Mouse (Mus musculus) kidney, embryonic 14.5 days (tissue): Measurements from ENCODE around the gene Prr14. TPM values are rescaled to one million over a fixed set of nuclear protein-coding genes. Genes with fewer than 3 reads are reported as not detected.
"Not testable (repeated sequence)": the region's sequence is repeated elsewhere in the genome, so short reads cannot be mapped to it uniquely, and the experiment has no call there.

ENCODE experiments used
- ATAC-seq: fragments of 200-750 bp; cut with Nextera tagmentation; 2 replicates; pipeline ENCODE4 v1.8.0; 2017; ENCODE audit warnings: moderate number of reproducible peaks, mild to moderate bottlenecking, moderate TSS enrichment, moderate library complexity; ENCODE audit not compliant: low FRiP score, low TSS enrichment
- H3K27ac ChIP-seq: fragments of 300-500 bp; sonication (generic); 2 replicates; pipeline ENCODE4 v1.5.1; 2014; ENCODE audit warnings: low read depth, mild to moderate bottlenecking, low read length, moderate library complexity, mixed read lengths
- H3K27me3 ChIP-seq: fragments of 300-500 bp; sonication (generic); 2 replicates; pipeline ENCODE4 v1.6.1; 2014; ENCODE audit warnings: mild to moderate bottlenecking, low read length; ENCODE audit not compliant: control insufficient read depth, insufficient read depth
- H3K36me3 ChIP-seq: fragments of 300-500 bp; sonication (generic); 2 replicates; pipeline ENCODE4 v1.6.1; 2014; ENCODE audit warnings: low read length, mixed read lengths; ENCODE audit not compliant: control insufficient read depth, insufficient read depth
- H3K4me1 ChIP-seq: fragments of 300-500 bp; sonication (generic); 2 replicates; pipeline ENCODE4 v1.6.1; 2014; ENCODE audit warnings: low read length, mixed read lengths; ENCODE audit not compliant: control insufficient read depth, insufficient read depth
- H3K4me2 ChIP-seq: fragments of 300-500 bp; sonication (generic); replicated peaks from 2 replicates; pipeline ENCODE4 v1.6.1; 2014; ENCODE audit warnings: low read depth, mild to moderate bottlenecking, low read length
- H3K4me3 ChIP-seq: fragments of 300-500 bp; sonication (generic); 2 replicates; pipeline ENCODE4 v1.5.1; 2014; ENCODE audit warnings: mild to moderate bottlenecking, low read length
- H3K9ac ChIP-seq: fragments of 300-500 bp; sonication (generic); 2 replicates; pipeline ENCODE4 v1.6.1; 2014; ENCODE audit warnings: low read depth, mild to moderate bottlenecking, low read length, moderate library complexity
- H3K9me3 ChIP-seq: fragments of 300-500 bp; sonication (generic); 2 replicates; pipeline ENCODE4 v1.6.1; 2016; ENCODE audit warnings: low read length; ENCODE audit not compliant: control insufficient read depth
- WGBS: fragments of 180-500 bp; shearing (Covaris S2); extraction: QIAGEN DNeasy Blood & Tissue Kit; methylation state at CpG from one replicate; pipeline ENCODE4 v1.1.7; 2014; 5-methylcytosine and 5-hydroxymethylcytosine counted together
- polyA plus RNA-seq: library from polyadenylated mRNA; unstranded; fragments of >200 nt; fragmentation: Nextera tagmentation; extraction: Ambion mirVana; gene quantifications from 2 replicates; pipeline ENCODE4 v1.2.1, GENCODE M21; 2014

Prr14 gene
- polyA plus RNA-seq, 1 experiment from 2014 or later: 48.4 TPM

DNA sequence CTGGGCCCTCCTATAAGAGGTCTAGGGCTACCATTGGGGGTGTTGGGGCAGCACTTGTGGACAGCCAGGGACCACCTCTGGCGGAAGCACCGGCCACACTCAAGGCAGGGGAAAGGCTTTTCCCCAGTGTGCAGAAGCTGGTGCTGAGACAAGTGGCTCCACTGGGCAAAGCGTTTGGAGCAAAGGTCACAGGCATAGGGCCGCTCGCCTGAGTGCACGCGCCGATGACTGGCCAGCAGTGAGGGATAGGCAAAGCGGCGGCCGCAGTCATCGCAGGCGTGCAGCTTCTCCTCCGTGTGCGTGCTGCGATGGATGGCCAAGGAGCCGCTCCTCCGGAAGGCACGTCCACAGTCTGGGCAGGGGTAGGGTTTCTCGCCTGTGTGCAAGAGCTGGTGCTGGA, 15.4 kb upstream of the Prr14 start:
- no peak overlapping the region for H3K9ac ChIP-seq
- no peaks in the 10 kb centered on the region for H3K9me3 ChIP-seq
- ATAC-seq: no peak
- H3K27me3 ChIP-seq: no peaks in the 10 kb centered on the region
- H3K36me3 ChIP-seq: peaks cover 40% of the 10 kb centered on the region
- no peak overlapping the region for H3K4me3 ChIP-seq
- WGBS: 93% methylated on average over 20 of the region's 20 CpGs
- no peak overlapping the region for H3K27ac ChIP-seq
- H3K4me1 ChIP-seq: 0 out of 2 replicates have a peak, but pooled peaks cover 2% of the 10 kb centered on the region
- H3K4me2 ChIP-seq: no peak overlapping the region

DNA sequence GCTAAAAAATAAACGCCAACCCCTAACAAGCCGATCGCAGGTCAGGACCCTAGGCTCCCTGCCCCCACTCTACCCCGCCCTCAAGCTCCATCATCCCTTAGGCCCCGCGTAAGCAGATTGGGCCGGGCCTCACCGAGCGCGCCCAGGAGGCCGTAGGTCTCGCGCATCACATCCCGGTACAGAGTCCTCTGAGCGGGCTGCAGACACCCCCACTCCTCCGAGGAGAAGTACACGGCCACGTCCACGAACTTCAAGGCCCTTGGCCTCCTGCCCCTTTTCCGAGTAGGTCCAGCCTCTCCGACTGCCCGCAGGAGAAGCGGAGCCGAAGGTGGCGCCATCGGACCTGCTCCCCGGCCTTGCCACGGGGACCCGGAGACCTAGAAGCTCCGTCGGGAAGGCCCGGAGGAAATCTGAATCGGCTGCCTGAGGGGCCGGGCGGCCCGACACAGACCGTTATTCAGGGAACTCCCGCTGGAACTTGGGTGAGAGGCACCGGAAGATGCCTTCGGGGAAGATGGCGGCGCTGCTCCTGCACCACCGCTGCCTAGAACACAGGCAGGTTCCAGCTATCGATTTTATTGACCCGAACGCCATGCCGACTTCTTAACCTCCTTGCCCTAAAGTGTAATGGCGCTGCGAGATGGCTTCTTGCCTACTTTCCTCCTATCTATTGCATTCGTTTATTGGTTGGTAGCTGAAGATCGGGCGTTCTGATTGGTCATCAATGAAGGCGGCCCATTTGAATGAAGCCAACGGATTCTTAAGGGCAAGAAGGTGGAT, 10.7 kb upstream of the Prr14 start, which contains the start of gene Zfp689:
Gene Zfp689, minus strand, starts transcription at position 638 of the 780 bp plus-strand sequence.
- peak; percentile 92 for ATAC-seq
- Histone ChIP-seq H3K4me1 (peaks cover 14% of the 10 kb centered on the region), H3K27ac (peak within 1 kb of the TSS; percentile 90), H3K36me3 (peaks cover 32% of the 10 kb centered on the region), H3K9me3 (no peaks in the 10 kb centered on the region), H3K4me3 (peak within 1 kb of the TSS; percentile 76), H3K4me2 (peak within 1 kb of the TSS; percentile 76), H3K27me3 (no peaks in the 10 kb centered on the region), H3K9ac (peak within 1 kb of the TSS; percentile 89)
- under 1% methylated on average over 54 of the region's 54 CpGs for WGBS

DNA sequence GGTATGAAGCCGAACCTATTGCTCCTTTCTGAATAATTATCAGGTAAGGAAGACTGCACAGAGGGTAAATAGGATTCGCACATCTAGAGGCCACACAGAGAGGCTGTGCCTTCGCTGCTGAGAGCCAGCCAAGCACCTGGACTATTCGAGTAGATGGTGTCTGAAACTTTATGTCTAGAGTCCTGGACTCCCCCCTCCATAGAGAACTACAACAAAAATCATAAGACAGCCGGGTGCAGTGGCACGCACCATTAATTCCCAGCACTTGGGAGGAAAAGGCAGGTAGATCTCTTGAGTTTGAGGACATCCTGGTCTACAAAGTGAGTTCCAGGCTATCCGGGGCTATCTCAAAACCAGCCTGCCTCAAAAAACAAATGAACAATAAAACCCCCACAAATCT, 9.4 kb upstream of the Prr14 start:
- Histone ChIP-seq H3K4me3 (peak overlapping the region; percentile 76), H3K36me3 (peaks cover 24% of the 10 kb centered on the region), H3K4me2 (peak overlapping the region; percentile 76), H3K9ac (peak overlapping the region; percentile 89), H3K4me1 (peaks cover 14% of the 10 kb centered on the region), H3K27me3 (no peaks in the 10 kb centered on the region), H3K27ac (no peak overlapping the region), H3K9me3 (no peaks in the 10 kb centered on the region)
- ATAC-seq: no peak
- 72% methylated on average over 7 of the region's 7 CpGs for WGBS

DNA sequence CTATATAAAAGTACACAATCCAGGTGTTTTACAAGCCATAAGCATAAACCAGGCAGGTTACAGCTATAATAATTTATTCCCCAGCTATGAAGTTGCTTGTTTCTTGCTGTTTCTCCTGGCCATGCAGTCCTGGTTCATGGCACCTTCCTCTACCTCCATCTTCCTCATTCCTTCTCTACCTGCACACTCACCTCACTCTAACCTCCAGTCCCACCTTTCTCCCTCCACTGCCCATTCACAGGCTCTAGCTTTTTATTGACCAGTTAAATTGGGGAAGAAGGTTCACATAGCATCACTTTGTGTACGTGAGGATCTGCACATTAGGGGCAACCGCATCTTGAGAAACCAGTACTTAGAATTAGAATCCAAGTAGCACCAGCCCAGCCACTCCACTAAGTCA, 6.4 kb upstream of the Prr14 start:
- no peak for ATAC-seq
- peaks cover 30% of the 10 kb centered on the region for H3K36me3 ChIP-seq
- WGBS: 98% methylated on average over 2 of the region's 2 CpGs

DNA sequence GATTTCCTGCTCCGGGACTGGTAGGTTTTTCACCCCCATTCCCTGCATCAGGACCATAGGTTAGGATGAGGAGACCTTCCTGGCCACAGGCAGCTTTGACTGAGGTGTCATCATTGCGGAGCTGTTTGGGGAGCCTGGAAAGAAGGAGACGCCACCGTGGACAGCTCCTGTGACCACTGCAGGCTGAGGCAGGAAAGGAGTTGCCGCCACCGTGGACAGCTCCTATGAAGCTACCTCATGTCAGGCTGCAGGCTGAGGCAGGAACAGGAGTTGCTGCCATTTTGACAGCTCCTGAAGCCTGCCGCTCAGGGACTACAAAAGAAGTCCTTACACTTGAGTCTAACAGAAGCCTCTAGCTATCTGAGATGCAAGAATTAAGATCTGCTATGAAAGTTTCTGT, 4.5 kb upstream of the Prr14 start:
- no peaks in the 10 kb centered on the region for H3K27me3 ChIP-seq
- H3K4me3 ChIP-seq: no peak overlapping the region
- H3K4me2 ChIP-seq: no peak overlapping the region
- no peak for ATAC-seq
- H3K9ac ChIP-seq: no peak overlapping the region
- no peak overlapping the region for H3K27ac ChIP-seq
- WGBS: 95% methylated on average over 7 of the region's 7 CpGs
- peaks cover 8% of the 10 kb centered on the region for H3K4me1 ChIP-seq
- H3K9me3 ChIP-seq: no peaks in the 10 kb centered on the region
- H3K36me3 ChIP-seq: peaks cover 36% of the 10 kb centered on the region

More for the DNA sequence above, 6.4 kb upstream of the Prr14 start:
- no peak overlapping the region for H3K27ac ChIP-seq
- no peaks in the 10 kb centered on the region for H3K9me3 ChIP-seq
- H3K27me3 ChIP-seq: no peaks in the 10 kb centered on the region
- H3K4me2 ChIP-seq: no peak overlapping the region
- no peak overlapping the region for H3K4me3 ChIP-seq
- H3K9ac ChIP-seq: no peak overlapping the region
- peaks cover 14% of the 10 kb centered on the region for H3K4me1 ChIP-seq

DNA sequence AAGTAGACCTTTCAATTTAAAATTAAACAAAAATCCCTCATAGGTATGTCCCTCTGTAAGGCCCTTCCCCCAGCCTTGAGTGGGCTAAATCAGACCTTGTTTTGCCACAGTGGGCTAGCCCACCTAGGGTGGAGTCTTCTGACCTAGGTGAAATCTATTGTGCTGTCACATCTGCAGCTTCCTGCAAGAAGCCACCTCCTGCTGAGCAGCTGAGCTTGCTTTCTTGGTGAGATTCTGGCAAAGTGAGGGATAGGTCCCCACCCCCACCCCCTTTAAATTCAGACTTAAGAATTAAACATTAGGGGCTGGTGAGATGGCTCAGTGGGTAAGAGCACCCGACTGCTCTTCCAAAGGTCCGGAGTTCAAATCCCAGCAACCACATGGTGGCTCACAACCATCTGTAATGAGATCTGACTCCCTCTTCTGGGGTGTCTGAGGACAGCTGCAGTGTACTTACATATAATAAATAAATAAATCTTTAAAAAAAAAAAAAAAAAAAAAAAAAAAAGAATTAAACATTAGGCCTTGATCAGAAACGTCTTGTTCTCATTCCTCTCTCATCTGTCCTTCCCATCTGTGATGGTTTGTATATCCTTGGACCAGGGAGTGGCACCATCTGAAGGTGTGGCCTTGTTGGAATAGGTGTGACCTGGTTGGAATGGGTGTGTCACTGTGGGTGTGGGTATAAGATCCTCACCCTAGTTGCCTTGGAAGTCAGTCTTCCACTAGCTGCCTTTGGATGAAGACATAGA, 864 bp upstream of the Prr14 start:
- H3K36me3 ChIP-seq: peaks cover 42% of the 10 kb centered on the region
- ATAC-seq, H3K27ac ChIP-seq, H3K4me2 ChIP-seq, H3K27me3 ChIP-seq, H3K4me3 ChIP-seq, H3K9ac ChIP-seq, H3K4me1 ChIP-seq, H3K9me3 ChIP-seq: not testable (repeated sequence)
- 91% methylated on average over 3 of the region's 3 CpGs for WGBS

DNA sequence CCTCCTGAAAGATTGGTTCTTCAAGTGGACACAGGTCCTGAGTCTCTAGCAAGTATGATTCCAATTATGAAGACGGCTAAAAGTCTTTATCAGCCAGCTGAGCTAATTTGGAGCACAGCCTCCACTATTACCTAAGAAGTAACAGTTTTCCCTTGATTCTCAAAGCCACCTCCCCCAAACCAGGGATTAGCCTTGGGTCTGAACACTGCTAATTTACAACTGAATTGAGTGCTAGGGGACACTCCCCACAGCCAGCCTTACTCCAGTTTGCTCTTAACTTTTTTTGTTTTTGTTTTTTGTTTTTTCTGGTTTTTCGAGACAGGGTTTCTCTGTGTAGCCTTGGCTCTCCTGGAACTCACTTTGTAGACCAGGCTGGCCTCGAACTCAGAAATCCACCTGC, 5.8 kb downstream of the Prr14 start:
- peaks cover 26% of the 10 kb centered on the region for H3K36me3 ChIP-seq
- WGBS: 91% methylated on average over 3 of the region's 3 CpGs

DNA sequence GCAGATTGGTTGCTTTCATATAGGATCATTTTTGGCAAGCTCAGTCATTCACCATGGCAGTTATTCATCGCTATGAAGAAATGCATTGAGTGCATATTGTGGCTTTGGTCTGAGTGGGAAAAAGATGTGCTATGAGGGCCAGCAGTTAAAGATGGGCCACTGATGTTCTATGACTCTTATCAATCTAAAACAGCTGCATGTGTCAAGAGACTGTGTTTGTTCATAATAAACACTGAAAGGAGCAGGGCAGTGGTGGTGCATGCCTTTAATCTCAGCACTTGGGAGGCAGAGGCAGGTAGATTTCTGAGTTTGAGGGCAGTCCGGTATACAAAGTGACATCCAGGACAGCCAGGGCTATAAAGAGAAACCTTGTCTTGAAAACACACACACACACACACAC, 6.3 kb downstream of the Prr14 start:
- H3K9me3 ChIP-seq, H3K27ac ChIP-seq, H3K4me3 ChIP-seq, H3K27me3 ChIP-seq, H3K4me1 ChIP-seq, H3K4me2 ChIP-seq, H3K9ac ChIP-seq, ATAC-seq: not testable (repeated sequence)
- peaks cover 21% of the 10 kb centered on the region; the same call in 1 of the 2 replicates for H3K36me3 ChIP-seq
- 94% methylated on average over 2 of the region's 2 CpGs for WGBS

More for the DNA sequence above, 5.8 kb downstream of the Prr14 start:
- Histone ChIP-seq H3K9me3 (no peaks in the 10 kb centered on the region), H3K4me3 (no peak overlapping the region), H3K9ac (no peak overlapping the region), H3K4me1 (no peaks in the 10 kb centered on the region), H3K27me3 (no peaks in the 10 kb centered on the region), H3K4me2 (no peak overlapping the region), H3K27ac (no peak overlapping the region)
- no peak for ATAC-seq

DNA sequence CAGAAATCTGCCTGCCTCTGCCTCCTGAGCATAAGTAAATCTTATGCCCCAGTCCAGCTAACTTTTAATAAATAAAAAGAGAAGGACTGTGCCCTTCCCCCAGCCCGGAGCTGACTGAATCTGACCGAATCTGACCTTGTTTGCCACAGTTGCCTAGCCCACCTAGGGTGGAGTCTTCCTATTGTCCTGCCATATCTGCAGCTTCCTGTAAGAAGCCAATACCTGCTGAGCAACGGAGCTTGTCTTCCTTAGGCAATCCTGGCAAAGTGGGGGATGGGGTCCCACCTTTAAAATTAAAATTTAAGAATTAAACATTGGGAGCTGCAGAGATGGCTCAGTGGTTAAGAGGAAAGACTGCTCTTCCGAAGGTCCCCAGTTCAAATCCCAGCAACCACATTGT, 7.2 kb downstream of the Prr14 start:
- Histone ChIP-seq H3K36me3 (peaks cover 17% of the 10 kb centered on the region; the same call in 1 of the 2 replicates), H3K4me1 (no peaks in the 10 kb centered on the region), H3K9me3 (no peaks in the 10 kb centered on the region), H3K4me3 (no peak overlapping the region), H3K9ac (no peak overlapping the region), H3K4me2 (no peak overlapping the region), H3K27ac (no peak overlapping the region), H3K27me3 (no peaks in the 10 kb centered on the region)
- WGBS: 95% methylated on average over 4 of the region's 4 CpGs
- no peak for ATAC-seq
